Mouse (Mus musculus) T-cell, adult 2 months (primary cell): ENCODE measurements around the gene Ltc4s.

ENCODE experiments used
- DNase-seq: peaks from one replicate; pipeline ENCODE4 v3.0.0; 2022; ENCODE audit warnings: low spot score

The Ltc4s gene

DNA sequence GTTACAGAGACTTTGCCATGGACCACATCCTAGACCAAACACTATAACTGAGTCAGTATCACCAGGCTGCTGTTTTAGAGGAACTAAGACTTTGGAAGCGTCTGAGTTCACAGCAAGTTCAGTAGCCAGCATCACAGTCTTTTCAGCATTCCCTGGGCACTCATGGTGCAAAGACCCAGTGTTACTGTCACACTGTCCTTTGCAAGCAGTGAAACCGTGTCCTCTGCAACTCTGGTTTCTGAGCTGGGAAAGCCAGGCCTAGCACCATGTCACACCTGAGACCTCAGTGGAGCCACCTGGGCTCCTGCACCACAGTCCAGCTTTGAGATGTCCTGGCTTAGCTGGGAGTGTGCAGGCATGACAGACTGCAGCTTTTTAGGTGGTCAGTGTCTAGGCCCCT is 39.5 kb downstream of the Ltc4s start:
- no peak for DNase-seq

DNA sequence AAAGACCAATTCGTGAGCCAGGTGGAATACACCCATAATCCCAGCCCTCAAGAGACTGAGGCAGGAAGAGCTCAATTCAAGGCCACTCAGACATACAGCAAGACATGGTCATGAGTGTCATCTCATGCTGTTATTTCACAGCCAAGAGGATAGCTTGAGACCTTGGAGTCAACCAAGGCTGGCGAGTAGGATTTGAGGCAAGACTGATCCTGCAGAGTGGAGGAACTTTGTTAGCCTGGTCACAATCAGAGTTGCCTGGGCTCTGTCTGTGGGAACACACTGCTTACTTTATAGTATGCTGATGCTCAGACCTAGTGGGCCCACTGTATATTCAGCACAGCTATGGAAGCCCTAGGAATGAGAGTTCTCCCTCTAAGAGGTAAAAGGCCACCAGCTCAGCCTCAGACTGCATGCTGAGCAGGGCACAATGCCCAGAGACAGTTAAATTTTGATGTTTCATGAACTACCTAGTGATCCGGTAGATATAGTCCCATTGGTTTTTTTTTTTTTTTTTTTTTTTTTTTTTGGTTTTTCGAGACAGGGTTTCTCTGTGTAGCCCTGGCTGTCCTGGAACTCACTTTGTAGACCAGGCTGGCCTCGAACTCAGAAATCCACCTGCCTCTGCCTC is 40.1 kb downstream of the Ltc4s start:
- DNase-seq = no peak

DNA sequence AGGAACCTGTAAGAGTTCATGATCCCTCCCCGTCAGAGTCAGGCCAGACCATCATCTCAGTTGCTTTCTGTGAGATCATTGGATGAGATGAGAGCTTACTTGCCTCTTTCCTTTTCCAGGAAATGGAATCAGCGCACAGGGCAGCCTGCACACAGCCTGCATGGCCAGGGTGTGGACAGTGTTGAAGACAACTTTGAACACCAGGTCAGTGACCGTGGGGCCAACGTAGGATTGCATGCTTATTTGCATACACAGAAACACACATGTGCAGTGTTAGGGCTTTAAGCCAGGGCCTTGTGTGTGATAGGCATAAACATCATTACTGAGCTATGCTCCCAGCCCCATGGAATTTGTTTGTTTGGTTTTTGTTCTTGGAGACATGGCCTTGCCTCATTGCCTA is 40.9 kb downstream of the Ltc4s start:
- no peak for DNase-seq

DNA sequence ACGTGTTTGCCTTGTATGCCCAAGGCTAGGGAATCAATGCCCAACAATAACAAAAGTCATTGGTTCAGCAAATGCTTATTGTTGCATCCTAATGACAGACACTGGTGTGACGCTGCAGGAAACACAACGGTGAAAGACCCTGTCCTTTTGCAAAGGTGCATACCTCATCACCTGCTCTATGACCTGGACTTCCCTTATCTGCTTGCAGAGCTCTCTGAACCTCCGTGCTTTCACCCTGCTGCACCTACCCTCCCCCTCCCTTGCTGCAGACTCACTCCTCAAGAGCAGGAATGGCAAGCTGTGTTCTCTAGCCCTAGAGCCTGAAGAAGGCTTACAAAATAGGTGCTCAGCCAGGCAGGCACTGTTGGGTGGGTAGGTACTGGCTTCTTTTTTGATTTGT is 43.6 kb downstream of the Ltc4s start:
- no peak for DNase-seq

DNA sequence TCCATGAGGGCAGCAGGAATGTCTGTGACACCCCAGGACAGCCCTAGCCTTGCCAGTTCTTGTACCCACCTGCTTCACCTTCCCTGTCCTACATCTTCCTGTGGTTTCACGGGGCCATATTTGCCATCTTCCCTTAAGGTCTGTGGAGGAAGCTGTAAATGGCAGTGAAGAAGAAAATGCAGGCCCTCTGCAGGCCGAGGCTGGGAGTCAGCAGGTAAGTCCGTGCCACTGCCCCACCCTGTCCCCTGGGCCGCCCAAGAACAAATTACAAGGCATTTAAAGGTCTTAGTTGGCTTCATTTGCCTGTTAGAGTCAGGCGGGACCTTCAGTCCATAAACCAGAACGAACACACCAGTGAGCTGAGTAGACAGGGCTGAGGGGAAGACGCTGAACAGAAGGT is 44.3 kb downstream of the Ltc4s start:
- no peak for DNase-seq

DNA sequence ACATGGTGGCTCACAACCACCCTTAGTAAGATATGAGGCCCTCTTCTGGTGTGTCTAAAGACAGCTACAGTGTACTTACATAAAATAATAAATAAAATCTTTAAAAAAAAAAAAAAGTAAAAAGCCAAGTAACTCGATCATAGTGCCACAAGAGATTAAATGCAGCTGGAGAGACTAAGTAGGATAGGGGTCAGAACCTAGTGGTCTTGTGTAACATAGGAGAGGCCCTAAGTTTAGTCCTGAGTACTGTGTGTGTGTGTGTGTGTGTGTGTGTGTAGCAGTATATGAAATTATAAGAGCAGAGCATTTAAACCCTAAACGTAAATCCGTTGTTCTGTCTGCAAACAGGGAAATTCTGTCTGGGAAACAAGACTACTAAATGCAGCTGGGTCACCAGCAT is 46.1 kb downstream of the Ltc4s start:
- no peak for DNase-seq

DNA sequence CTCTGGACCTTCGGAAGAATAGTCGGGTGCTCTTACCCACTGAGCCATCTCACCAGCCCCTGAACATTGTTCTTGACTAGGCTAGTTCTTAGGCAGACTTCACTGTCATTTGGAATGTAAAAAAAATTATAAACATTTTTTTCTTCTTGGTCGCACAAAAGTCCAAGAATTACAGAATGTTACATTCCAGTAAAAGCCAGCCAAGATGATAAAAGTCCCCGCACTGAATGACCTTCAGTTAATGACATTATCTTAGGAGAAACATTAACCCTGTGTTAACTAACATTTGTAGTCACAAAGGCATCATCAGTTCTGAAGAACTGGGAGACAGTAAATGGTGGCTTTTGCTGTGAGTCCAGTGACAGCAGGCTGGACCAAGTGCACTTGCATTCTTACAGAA is 48.1 kb downstream of the Ltc4s start:
- no peak for DNase-seq

DNA sequence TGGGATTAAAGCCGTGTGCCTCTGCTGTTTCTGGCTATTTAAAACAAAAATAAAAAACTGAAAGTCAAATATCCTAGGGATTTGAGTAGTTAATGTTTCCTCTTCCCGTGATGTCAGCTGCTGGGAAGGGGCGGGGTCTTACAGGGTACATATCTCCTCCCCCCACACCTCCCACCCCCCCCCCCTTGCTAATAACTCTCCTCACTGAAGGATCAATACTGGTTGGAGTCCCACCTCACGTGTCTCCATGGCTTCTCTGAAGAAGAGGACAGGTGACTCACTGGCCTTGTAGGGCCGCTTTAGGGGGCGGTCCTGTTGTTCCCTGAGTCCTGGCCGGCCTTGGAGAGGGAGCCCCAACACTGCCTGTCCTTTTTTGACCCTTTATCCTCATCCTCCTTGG is 49.7 kb downstream of the Ltc4s start:
- DNase-seq = no peak
